Mouse (Mus musculus) intestine, embryonic 14.5 days (tissue): Measurements from ENCODE around the gene Lgals2. TPM values are rescaled to one million over a fixed set of nuclear protein-coding genes. Genes with fewer than 3 reads are reported as not detected.

Source experiments
- ATAC-seq: fragments of 200-750 bp; cut with Nextera tagmentation; replicated peaks from 2 replicates; pipeline ENCODE4 v1.8.0; 2017; ENCODE audit warnings: low read depth, moderate number of reproducible peaks, moderate TSS enrichment, moderate library complexity; ENCODE audit not compliant: low FRiP score, low TSS enrichment
- DNase-seq: peaks from one replicate; pipeline ENCODE4 v3.0.0-alpha.2; 2018; ENCODE audit warnings: low spot score
- H3K27ac ChIP-seq: fragments of 300-500 bp; sonication (generic); 2 replicates; pipeline ENCODE4 v1.5.1; 2014; ENCODE audit warnings: low read depth, mild to moderate bottlenecking, control low read depth
- H3K27me3 ChIP-seq: fragments of 300-500 bp; sonication (generic); replicated peaks from 2 replicates; pipeline ENCODE4 v1.6.1; 2014; ENCODE audit warnings: low read length, control low read depth; ENCODE audit not compliant: control insufficient read depth, insufficient read depth
- H3K36me3 ChIP-seq: fragments of 300-500 bp; sonication (generic); 2 replicates; pipeline ENCODE4 v1.6.1; 2014; ENCODE audit warnings: low read length, control low read depth; ENCODE audit not compliant: control insufficient read depth, insufficient read depth
- H3K4me1 ChIP-seq: fragments of 300-500 bp; sonication (generic); replicated peaks from 2 replicates; pipeline ENCODE4 v1.6.1; 2014; ENCODE audit warnings: low read length, control low read depth, mixed read lengths; ENCODE audit not compliant: control insufficient read depth, insufficient read depth
- H3K4me2 ChIP-seq: fragments of 300-500 bp; sonication (generic); 2 replicates; pipeline ENCODE4 v1.6.1; 2014; ENCODE audit warnings: low read length
- H3K4me3 ChIP-seq: fragments of 300-500 bp; sonication (generic); 2 replicates; pipeline ENCODE4 v1.5.1; 2014; ENCODE audit warnings: low read depth, low read length, control low read depth, mixed read lengths
- H3K9ac ChIP-seq: fragments of 300-500 bp; sonication (generic); 2 replicates; pipeline ENCODE4 v1.6.1; 2014; ENCODE audit warnings: mild to moderate bottlenecking, low read length
- H3K9me3 ChIP-seq: fragments of 300-500 bp; sonication (generic); 2 replicates; pipeline ENCODE4 v1.6.1; 2016; ENCODE audit warnings: low read length, control low read depth; ENCODE audit not compliant: control insufficient read depth
- WGBS: fragments of 180-500 bp; shearing (Covaris S2); extraction: QIAGEN DNeasy Blood & Tissue Kit; methylation state at CpG from one replicate; pipeline ENCODE4 v1.1.7; 2014; 5-methylcytosine and 5-hydroxymethylcytosine counted together
- polyA plus RNA-seq: library from polyadenylated mRNA; unstranded; fragments of >200 nt; fragmentation: Nextera tagmentation; extraction: Ambion mirVana; gene quantifications from 2 replicates; pipeline ENCODE4 v1.2.1, GENCODE M21; 2014

The Lgals2 gene
- polyA plus RNA-seq, 1 experiment from 2014 or later, result 848 TPM

GRCm38 (mm10) chr15:78877810-78878390 lies 22.6 kb upstream of the Lgals2 start:
- no peaks in the 10 kb centered on the region for H3K9me3 ChIP-seq
- H3K36me3 ChIP-seq, result peaks cover 26% of the 10 kb centered on the region
- H3K9ac ChIP-seq, result peak overlapping the region; percentile 84
- no peaks in the 10 kb centered on the region for H3K27me3 ChIP-seq
- 1% methylated on average over 17 of the region's 17 CpGs for WGBS
- DNase-seq (no peak), ATAC-seq (peak; percentile 42; the same call in 1 of the 2 replicates)
- peaks cover 26% of the 10 kb centered on the region for H3K4me1 ChIP-seq
- H3K4me3 ChIP-seq, result peak overlapping the region; percentile 71
- H3K4me2 ChIP-seq, result peak overlapping the region; percentile 79
- H3K27ac ChIP-seq, result peak overlapping the region; percentile 99

GRCm38 (mm10) chr15:78876991-78877809 lies 21.9 kb upstream of the Lgals2 start, which contains the start of gene Gga1:
Gene Gga1 (plus strand): TSS chr15:78877190.
- H3K4me1 ChIP-seq, result peaks cover 28% of the 10 kb centered on the region
- peak within 1 kb of the TSS; percentile 99 for H3K27ac ChIP-seq
- DNase-seq, result peak; percentile 97
- peak within 1 kb of the TSS; percentile 71 for H3K4me3 ChIP-seq
- H3K4me2 ChIP-seq, result peak within 1 kb of the TSS; percentile 79
- WGBS, result 1% methylated on average over 81 of the region's 95 CpGs
- no peaks in the 10 kb centered on the region for H3K27me3 ChIP-seq
- H3K9ac ChIP-seq, result peak within 1 kb of the TSS; percentile 84
- no peaks in the 10 kb centered on the region for H3K9me3 ChIP-seq
- H3K36me3 ChIP-seq, result peaks cover 19% of the 10 kb centered on the region
- ATAC-seq, result peak; percentile 90

- Histone ChIP-seq H3K27me3 (no peaks in the 10 kb centered on the region), H3K4me2 (peak overlapping the region; percentile 79), H3K9ac (peak overlapping the region; percentile 84), H3K4me3 (peak overlapping the region; percentile 71), H3K27ac (peak overlapping the region; percentile 99), H3K36me3 (peaks cover 9% of the 10 kb centered on the region), H3K4me1 (peaks cover 32% of the 10 kb centered on the region), H3K9me3 (no peaks in the 10 kb centered on the region)
- WGBS, result 3% methylated on average over 17 of the region's 17 CpGs
- ATAC-seq (peak; percentile 32), DNase-seq (peak; percentile 88)
Observed at GRCm38 (mm10) chr15:78876258-78876696, 20.9 kb upstream of the Lgals2 start.

- H3K4me3 ChIP-seq, result no peak overlapping the region
- no peak for ATAC-seq
- H3K4me1 ChIP-seq, result peaks cover 32% of the 10 kb centered on the region
- H3K4me2 ChIP-seq, result peak overlapping the region; percentile 79
- peak overlapping the region; percentile 99 for H3K27ac ChIP-seq
- H3K27me3 ChIP-seq, result no peaks in the 10 kb centered on the region
- no peaks in the 10 kb centered on the region for H3K9me3 ChIP-seq
- H3K9ac ChIP-seq, result no peak overlapping the region
- no peak for DNase-seq
- peaks cover 2% of the 10 kb centered on the region; the same call in 1 of the 2 replicates for H3K36me3 ChIP-seq
- 66% methylated on average over 5 of the region's 5 CpGs for WGBS
Observed at GRCm38 (mm10) chr15:78875537-78875936, 20.2 kb upstream of the Lgals2 start.

GRCm38 (mm10) chr15:78874989-78875388 lies 19.7 kb upstream of the Lgals2 start:
- peak overlapping the region; percentile 99; the same call in 1 of the 2 replicates for H3K27ac ChIP-seq
- ATAC-seq, result no peak

GRCm38 (mm10) chr15:78873803-78874435 lies 18.6 kb upstream of the Lgals2 start:
- Histone ChIP-seq H3K9me3 (no peaks in the 10 kb centered on the region), H3K4me2 (no peak overlapping the region), H3K36me3 (no peaks in the 10 kb centered on the region), H3K4me3 (no peak overlapping the region), H3K9ac (no peak overlapping the region), H3K27me3 (no peaks in the 10 kb centered on the region), H3K27ac (no peak overlapping the region), H3K4me1 (peaks cover 28% of the 10 kb centered on the region)
- ATAC-seq (no peak), DNase-seq (no peak)
- 57% methylated on average over 13 of the region's 13 CpGs for WGBS

More at GRCm38 (mm10) chr15:78874989-78875388, 19.7 kb upstream of the Lgals2 start:
- no peak overlapping the region; the same call in 1 of the 2 replicates for H3K4me2 ChIP-seq
- H3K4me3 ChIP-seq, result no peak overlapping the region
- H3K9ac ChIP-seq, result no peak overlapping the region
- H3K9me3 ChIP-seq, result no peaks in the 10 kb centered on the region
- WGBS, result 72% methylated on average over 8 of the region's 8 CpGs
- peaks cover 32% of the 10 kb centered on the region for H3K4me1 ChIP-seq
- H3K27me3 ChIP-seq, result no peaks in the 10 kb centered on the region
- H3K36me3 ChIP-seq, result no peaks in the 10 kb centered on the region
- no peak for DNase-seq

- H3K27me3 ChIP-seq, result no peaks in the 10 kb centered on the region
Observed at GRCm38 (mm10) chr15:78872021-78872608, 16.8 kb upstream of the Lgals2 start.

GRCm38 (mm10) chr15:78869775-78870174 lies 14.4 kb upstream of the Lgals2 start:
- Histone ChIP-seq H3K27me3 (no peaks in the 10 kb centered on the region), H3K9ac (no peak overlapping the region), H3K4me1 (peaks cover 21% of the 10 kb centered on the region), H3K4me2 (no peak overlapping the region), H3K27ac (no peak overlapping the region), H3K4me3 (no peak overlapping the region), H3K9me3 (no peaks in the 10 kb centered on the region), H3K36me3 (no peaks in the 10 kb centered on the region)
- WGBS, result 32% methylated on average over 6 of the region's 6 CpGs
- ATAC-seq (no peak), DNase-seq (no peak)

More at GRCm38 (mm10) chr15:78872021-78872608, 16.8 kb upstream of the Lgals2 start:
- no peak for ATAC-seq
- Histone ChIP-seq H3K4me2 (no peak overlapping the region), H3K27ac (0 out of 2 replicates have a peak overlapping the region, but pooled peaks have one; percentile 22), H3K4me3 (no peak overlapping the region), H3K9ac (no peak overlapping the region), H3K4me1 (peaks cover 30% of the 10 kb centered on the region), H3K9me3 (no peaks in the 10 kb centered on the region), H3K36me3 (no peaks in the 10 kb centered on the region)
- DNase-seq, result no peak
- WGBS, result 35% methylated on average over 5 of the region's 5 CpGs
